Mouse (Mus musculus) hindbrain, embryonic 15.5 days (tissue): ENCODE results near the gene Rapgef1. TPM values are rescaled to one million over a fixed set of nuclear protein-coding genes. Genes with fewer than 3 reads are reported as not detected.

Experiments used
- ATAC-seq: fragments of 200-750 bp; cut with Nextera tagmentation; 2 replicates; pipeline ENCODE4 v1.8.0; 2017; ENCODE audit warnings: low read depth, moderate number of reproducible peaks, moderate TSS enrichment; ENCODE audit not compliant: low FRiP score
- H3K27ac ChIP-seq: fragments of 300-500 bp; sonication (generic); replicated peaks from 2 replicates; pipeline ENCODE4 v1.5.1; 2015; ENCODE audit warnings: mild to moderate bottlenecking, inconsistent platforms
- H3K27me3 ChIP-seq: fragments of 300-500 bp; sonication (generic); 2 replicates; pipeline ENCODE4 v1.6.1; 2015; ENCODE audit warnings: control low read depth, inconsistent platforms
- H3K36me3 ChIP-seq: fragments of 300-500 bp; sonication (generic); 2 replicates; pipeline ENCODE4 v1.6.1; 2015; ENCODE audit warnings: control low read depth, inconsistent platforms
- H3K4me1 ChIP-seq: fragments of 300-500 bp; sonication (generic); replicated peaks from 2 replicates; pipeline ENCODE4 v1.6.1; 2015; ENCODE audit warnings: control low read depth, inconsistent platforms
- H3K4me2 ChIP-seq: fragments of 300-500 bp; sonication (generic); 2 replicates; pipeline ENCODE4 v1.6.1; 2015; ENCODE audit warnings: moderate library complexity, mild to moderate bottlenecking, inconsistent platforms
- H3K4me3 ChIP-seq: fragments of 300-500 bp; sonication (generic); 2 replicates; pipeline ENCODE4 v1.5.1; 2015; ENCODE audit warnings: mild to moderate bottlenecking, inconsistent platforms
- H3K9ac ChIP-seq: fragments of 300-500 bp; sonication (generic); 2 replicates; pipeline ENCODE4 v1.6.1; 2015; ENCODE audit warnings: inconsistent platforms
- H3K9me3 ChIP-seq: fragments of 300-500 bp; sonication (generic); 2 replicates; pipeline ENCODE4 v1.6.1; 2016; ENCODE audit warnings: control low read depth, inconsistent platforms
- WGBS: fragments of 180-500 bp; shearing (Covaris S2); methylation state at CpG from one replicate; pipeline ENCODE4 v1.1.7; 2015; 5-methylcytosine and 5-hydroxymethylcytosine counted together
- polyA plus RNA-seq: library from polyadenylated mRNA; unstranded; fragments of >200 nt; fragmentation: Nextera tagmentation; extraction: Ambion mirVana; gene quantifications from 2 replicates; pipeline ENCODE4 v1.2.1, GENCODE M21; 2015

Rapgef1 gene
- polyA plus RNA-seq, 1 experiment from 2014 or later, result 23.4 TPM

GRCm38 (mm10) chr2:29683261-29683999 lies 63.9 kb downstream of the Rapgef1 start:
- H3K9me3 ChIP-seq, result no peaks in the 10 kb centered on the region
- no peak overlapping the region for H3K27ac ChIP-seq
- H3K36me3 ChIP-seq, result no peaks in the 10 kb centered on the region
- no peak overlapping the region for H3K9ac ChIP-seq
- H3K27me3 ChIP-seq, result no peaks in the 10 kb centered on the region
- ATAC-seq, result no peak
- 0 out of 2 replicates have a peak, but pooled peaks cover 6% of the 10 kb centered on the region for H3K4me1 ChIP-seq
- 91% methylated on average over 7 of the region's 7 CpGs for WGBS
- no peak overlapping the region for H3K4me2 ChIP-seq
- no peak overlapping the region for H3K4me3 ChIP-seq

- Histone ChIP-seq H3K9me3 (no peaks in the 10 kb centered on the region), H3K4me3 (no peak overlapping the region), H3K4me2 (no peak overlapping the region), H3K9ac (no peak overlapping the region), H3K4me1 (0 out of 2 replicates have a peak, but pooled peaks cover 6% of the 10 kb centered on the region), H3K36me3 (peaks cover 7% of the 10 kb centered on the region), H3K27me3 (no peaks in the 10 kb centered on the region), H3K27ac (no peak overlapping the region)
- no peak for ATAC-seq
- WGBS, result 45% methylated on average over 2 of the region's 2 CpGs
Observed at GRCm38 (mm10) chr2:29684498-29684897, 65.0 kb downstream of the Rapgef1 start.

- no peaks in the 10 kb centered on the region for H3K27me3 ChIP-seq
- WGBS, result 98% methylated on average over 7 of the region's 7 CpGs
- 0 out of 2 replicates have a peak, but pooled peaks cover 6% of the 10 kb centered on the region for H3K4me1 ChIP-seq
- no peak overlapping the region for H3K27ac ChIP-seq
- H3K9ac ChIP-seq, result no peak overlapping the region
- H3K36me3 ChIP-seq, result peaks cover 38% of the 10 kb centered on the region
- no peak overlapping the region for H3K4me3 ChIP-seq
- H3K9me3 ChIP-seq, result no peaks in the 10 kb centered on the region
- ATAC-seq, result no peak
- no peak overlapping the region for H3K4me2 ChIP-seq
Observed at GRCm38 (mm10) chr2:29689014-29689413, 69.5 kb downstream of the Rapgef1 start.

- H3K27ac ChIP-seq, result no peak overlapping the region
- H3K4me1 ChIP-seq, result 0 out of 2 replicates have a peak, but pooled peaks cover 6% of the 10 kb centered on the region
- no peaks in the 10 kb centered on the region for H3K9me3 ChIP-seq
- H3K4me3 ChIP-seq, result no peak overlapping the region
- peaks cover 38% of the 10 kb centered on the region for H3K36me3 ChIP-seq
- 75% methylated on average over 2 of the region's 2 CpGs for WGBS
- no peaks in the 10 kb centered on the region for H3K27me3 ChIP-seq
- no peak overlapping the region for H3K4me2 ChIP-seq
- ATAC-seq, result no peak
- H3K9ac ChIP-seq, result no peak overlapping the region
Observed at GRCm38 (mm10) chr2:29689495-29689894, 70.0 kb downstream of the Rapgef1 start.

GRCm38 (mm10) chr2:29691068-29691467 lies 71.5 kb downstream of the Rapgef1 start:
- H3K4me3 ChIP-seq, result no peak overlapping the region
- H3K9me3 ChIP-seq, result no peaks in the 10 kb centered on the region
- peaks cover 44% of the 10 kb centered on the region for H3K36me3 ChIP-seq
- ATAC-seq, result no peak
- no peaks in the 10 kb centered on the region for H3K4me1 ChIP-seq
- H3K9ac ChIP-seq, result no peak overlapping the region
- no peak overlapping the region for H3K4me2 ChIP-seq
- 88% methylated on average over 5 of the region's 5 CpGs for WGBS
- H3K27me3 ChIP-seq, result no peaks in the 10 kb centered on the region
- H3K27ac ChIP-seq, result no peak overlapping the region

- 73% methylated on average over 6 of the region's 6 CpGs for WGBS
- no peaks in the 10 kb centered on the region for H3K9me3 ChIP-seq
- no peak for ATAC-seq
- H3K4me2 ChIP-seq, result no peak overlapping the region
- peaks cover 46% of the 10 kb centered on the region for H3K36me3 ChIP-seq
- no peak overlapping the region for H3K4me3 ChIP-seq
- H3K27ac ChIP-seq, result no peak overlapping the region
- no peak overlapping the region for H3K9ac ChIP-seq
- H3K27me3 ChIP-seq, result no peaks in the 10 kb centered on the region
- H3K4me1 ChIP-seq, result no peaks in the 10 kb centered on the region
Observed at GRCm38 (mm10) chr2:29691507-29691906, 72.0 kb downstream of the Rapgef1 start.

- Histone ChIP-seq H3K27ac (no peak overlapping the region), H3K4me1 (no peaks in the 10 kb centered on the region), H3K9me3 (no peaks in the 10 kb centered on the region), H3K9ac (no peak overlapping the region), H3K4me2 (no peak overlapping the region), H3K27me3 (no peaks in the 10 kb centered on the region), H3K4me3 (no peak overlapping the region), H3K36me3 (peaks cover 47% of the 10 kb centered on the region)
- 94% methylated on average over 2 of the region's 2 CpGs for WGBS
- no peak for ATAC-seq
Observed at GRCm38 (mm10) chr2:29692192-29692591, 72.7 kb downstream of the Rapgef1 start.

GRCm38 (mm10) chr2:29696207-29696800 lies 76.8 kb downstream of the Rapgef1 start:
- Histone ChIP-seq H3K27me3 (no peaks in the 10 kb centered on the region), H3K9ac (no peak overlapping the region), H3K27ac (no peak overlapping the region), H3K9me3 (no peaks in the 10 kb centered on the region), H3K4me2 (no peak overlapping the region), H3K4me3 (no peak overlapping the region), H3K36me3 (peaks cover 45% of the 10 kb centered on the region), H3K4me1 (no peaks in the 10 kb centered on the region)
- ATAC-seq, result no peak
- WGBS, result 78% methylated on average over 7 of the region's 7 CpGs

GRCm38 (mm10) chr2:29698421-29699290 lies 79.1 kb downstream of the Rapgef1 start:
- WGBS, result 93% methylated on average over 6 of the region's 6 CpGs
- Histone ChIP-seq H3K9ac (no peak overlapping the region), H3K4me3 (no peak overlapping the region), H3K36me3 (peaks cover 49% of the 10 kb centered on the region), H3K4me2 (no peak overlapping the region), H3K27me3 (no peaks in the 10 kb centered on the region), H3K27ac (no peak overlapping the region), H3K9me3 (no peaks in the 10 kb centered on the region), H3K4me1 (no peaks in the 10 kb centered on the region)
- no peak for ATAC-seq

GRCm38 (mm10) chr2:29700898-29701297 lies 81.4 kb downstream of the Rapgef1 start:
- no peak for ATAC-seq
- H3K27me3 ChIP-seq, result no peaks in the 10 kb centered on the region
- no peak overlapping the region for H3K4me3 ChIP-seq
- H3K4me1 ChIP-seq, result no peaks in the 10 kb centered on the region
- no peak overlapping the region for H3K4me2 ChIP-seq
- H3K9ac ChIP-seq, result no peak overlapping the region
- no peaks in the 10 kb centered on the region for H3K9me3 ChIP-seq
- H3K27ac ChIP-seq, result no peak overlapping the region
- peaks cover 59% of the 10 kb centered on the region for H3K36me3 ChIP-seq

- ATAC-seq, result no peak
- Histone ChIP-seq H3K36me3 (peaks cover 62% of the 10 kb centered on the region), H3K9ac (no peak overlapping the region), H3K4me3 (no peak overlapping the region), H3K9me3 (no peaks in the 10 kb centered on the region), H3K4me1 (no peaks in the 10 kb centered on the region), H3K27ac (no peak overlapping the region), H3K4me2 (no peak overlapping the region), H3K27me3 (no peaks in the 10 kb centered on the region)
- WGBS, result 83% methylated on average over 6 of the region's 6 CpGs
Observed at GRCm38 (mm10) chr2:29701393-29701792, 81.9 kb downstream of the Rapgef1 start.

- WGBS, result 95% methylated on average over 8 of the region's 8 CpGs
- no peaks in the 10 kb centered on the region for H3K9me3 ChIP-seq
- H3K4me3 ChIP-seq, result no peak overlapping the region
- H3K4me2 ChIP-seq, result no peak overlapping the region
- no peak overlapping the region for H3K27ac ChIP-seq
- no peak for ATAC-seq
- H3K36me3 ChIP-seq, result peaks cover 67% of the 10 kb centered on the region
- H3K27me3 ChIP-seq, result no peaks in the 10 kb centered on the region
- H3K9ac ChIP-seq, result no peak overlapping the region
- no peaks in the 10 kb centered on the region for H3K4me1 ChIP-seq
Observed at GRCm38 (mm10) chr2:29702189-29702588, 82.7 kb downstream of the Rapgef1 start.
